Mouse (Mus musculus) retina, postnatal 1 day (tissue): ENCODE results near the gene Pcyt2.
"Not testable (repeated sequence)": the region's sequence is repeated elsewhere in the genome, so short reads cannot be mapped to it uniquely, and the experiment has no call there.

Source experiments
- DNase-seq: peaks from one replicate; pipeline ENCODE4 v3.0.0-alpha.2; 2012

The Pcyt2 gene

DNA sequence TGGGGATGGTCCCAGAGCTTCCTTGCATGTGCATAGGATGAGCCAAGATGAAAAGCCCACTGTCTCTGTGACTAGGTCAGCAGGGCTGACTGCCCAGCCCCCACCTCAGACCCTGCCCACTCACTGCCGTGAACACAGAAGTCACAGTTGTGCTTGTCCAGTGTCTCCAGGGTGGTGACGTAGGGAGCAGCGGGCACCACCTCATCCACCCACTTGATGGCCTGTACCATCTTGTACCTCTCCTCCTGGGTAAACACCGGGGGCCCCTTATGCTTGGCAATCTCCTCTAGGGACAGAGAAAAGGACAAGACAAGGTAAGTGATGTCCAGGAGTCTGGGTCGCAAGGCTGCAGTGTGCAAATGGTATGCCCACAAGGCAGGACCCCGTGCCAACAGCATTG is 2.6 kb downstream of the Pcyt2 start:
- DNase-seq = no peak

DNA sequence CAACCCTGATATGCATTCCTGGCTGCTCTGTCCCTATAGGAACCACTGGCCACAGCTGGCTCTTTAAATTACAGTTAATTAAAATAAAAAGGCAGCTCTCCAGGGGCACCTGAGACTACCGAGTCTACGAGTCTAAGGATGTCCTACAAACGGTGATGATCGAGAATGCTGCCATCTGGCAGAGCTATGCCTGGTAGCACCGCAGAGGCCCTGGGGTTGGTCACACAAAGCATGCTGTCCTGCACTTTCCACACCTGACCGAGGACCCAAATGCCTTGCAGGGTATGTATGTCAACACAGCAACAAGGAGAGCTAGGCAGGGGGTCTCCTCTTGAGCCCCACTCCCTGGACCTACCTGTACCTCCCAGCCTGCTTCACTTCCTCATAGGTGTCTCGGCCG is 3.8 kb downstream of the Pcyt2 start:
- no peak for DNase-seq

DNA sequence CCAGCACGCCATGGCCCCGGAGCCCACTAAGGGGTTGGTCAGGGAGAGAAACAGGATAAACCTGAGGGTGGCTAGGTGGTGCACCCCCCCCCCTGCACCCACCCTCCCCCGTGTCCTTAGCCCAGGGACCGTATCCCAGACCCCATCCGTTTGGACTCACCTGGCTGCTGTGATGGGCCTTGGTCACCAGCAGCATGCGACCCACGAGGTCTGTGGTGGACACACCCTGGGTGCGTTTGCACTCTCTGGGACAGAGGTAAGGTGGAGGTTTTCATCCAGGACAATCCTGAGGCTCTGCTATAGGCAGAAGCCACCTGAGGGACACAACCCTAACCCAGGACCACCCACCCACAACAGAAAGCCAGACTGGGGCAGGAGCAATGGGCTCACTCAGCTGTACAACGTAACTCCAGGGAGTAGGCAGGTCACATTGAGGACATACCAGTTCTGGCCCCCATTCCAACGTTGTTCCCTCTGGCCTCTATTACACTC is 4.2 kb downstream of the Pcyt2 start:
- DNase-seq = no peak

DNA sequence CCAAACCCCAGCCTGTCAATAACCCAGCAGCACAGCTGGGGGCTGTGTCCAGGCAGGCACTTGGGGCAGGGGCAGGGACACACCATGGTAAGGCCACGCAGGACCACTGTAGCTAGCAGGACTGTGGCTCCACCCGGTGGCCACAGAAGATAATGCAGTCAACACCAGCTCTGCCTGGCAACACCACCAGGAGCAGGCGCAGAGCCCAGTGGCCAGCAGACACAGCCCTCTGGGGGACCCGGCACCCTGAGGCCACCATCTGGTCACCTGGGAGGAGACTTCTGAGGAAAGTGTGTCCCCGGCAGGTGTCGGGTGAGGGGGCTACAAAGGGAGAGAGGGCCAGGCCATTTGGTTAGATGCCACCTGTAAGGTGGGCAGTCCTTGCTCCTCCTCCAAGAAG is 5.0 kb downstream of the Pcyt2 start:
- peak; percentile 78 for DNase-seq

DNA sequence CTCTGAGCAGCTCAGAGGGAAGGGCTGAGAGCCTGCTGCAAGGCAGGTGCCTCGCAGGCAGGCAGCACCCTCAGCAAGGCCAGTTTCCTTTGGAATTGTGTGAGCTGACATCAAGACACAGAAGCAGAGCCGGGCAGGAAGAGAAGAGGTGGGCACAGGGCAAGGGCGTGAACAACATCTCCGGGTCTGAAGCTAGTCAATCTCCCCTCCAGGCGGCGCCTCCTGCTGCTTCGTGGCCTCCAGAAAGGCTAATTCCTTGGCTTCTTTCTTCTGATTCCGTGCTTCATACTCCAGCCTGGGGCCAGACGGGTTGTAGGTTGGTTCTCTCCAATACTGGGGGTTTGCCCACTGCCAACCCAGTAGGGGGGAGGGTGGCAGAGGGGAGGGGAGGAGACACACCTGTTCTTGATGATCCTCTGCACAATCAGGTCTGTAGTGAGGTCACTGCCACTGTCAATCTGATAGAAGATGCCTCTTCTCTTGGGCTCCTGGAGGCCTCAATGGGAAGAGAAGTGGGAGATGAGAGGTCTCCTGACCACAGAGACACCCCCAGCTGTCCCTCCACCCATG is 7.2 kb downstream of the Pcyt2 start:
- DNase-seq = no peak

DNA sequence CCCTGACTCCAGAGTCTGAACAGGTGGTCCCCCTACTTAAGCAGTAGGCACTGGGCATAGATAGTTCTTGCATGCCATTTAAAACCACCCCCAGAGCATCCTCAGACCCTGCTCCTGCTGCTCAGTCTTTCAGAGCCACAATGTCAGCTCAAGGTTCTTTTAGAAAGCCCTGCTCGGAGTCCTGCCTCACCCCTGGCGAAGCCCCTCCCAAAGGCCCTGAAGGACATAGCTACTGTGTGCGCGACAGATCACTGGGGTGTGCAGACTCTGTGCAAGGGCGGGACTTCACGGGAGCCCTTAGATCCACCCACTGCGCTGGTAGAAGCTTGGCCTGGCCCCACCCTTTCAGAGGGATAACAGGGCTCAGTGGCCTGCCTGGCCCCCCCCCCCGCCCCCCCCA is 8.5 kb downstream of the Pcyt2 start:
- peak; percentile 14 for DNase-seq

DNA sequence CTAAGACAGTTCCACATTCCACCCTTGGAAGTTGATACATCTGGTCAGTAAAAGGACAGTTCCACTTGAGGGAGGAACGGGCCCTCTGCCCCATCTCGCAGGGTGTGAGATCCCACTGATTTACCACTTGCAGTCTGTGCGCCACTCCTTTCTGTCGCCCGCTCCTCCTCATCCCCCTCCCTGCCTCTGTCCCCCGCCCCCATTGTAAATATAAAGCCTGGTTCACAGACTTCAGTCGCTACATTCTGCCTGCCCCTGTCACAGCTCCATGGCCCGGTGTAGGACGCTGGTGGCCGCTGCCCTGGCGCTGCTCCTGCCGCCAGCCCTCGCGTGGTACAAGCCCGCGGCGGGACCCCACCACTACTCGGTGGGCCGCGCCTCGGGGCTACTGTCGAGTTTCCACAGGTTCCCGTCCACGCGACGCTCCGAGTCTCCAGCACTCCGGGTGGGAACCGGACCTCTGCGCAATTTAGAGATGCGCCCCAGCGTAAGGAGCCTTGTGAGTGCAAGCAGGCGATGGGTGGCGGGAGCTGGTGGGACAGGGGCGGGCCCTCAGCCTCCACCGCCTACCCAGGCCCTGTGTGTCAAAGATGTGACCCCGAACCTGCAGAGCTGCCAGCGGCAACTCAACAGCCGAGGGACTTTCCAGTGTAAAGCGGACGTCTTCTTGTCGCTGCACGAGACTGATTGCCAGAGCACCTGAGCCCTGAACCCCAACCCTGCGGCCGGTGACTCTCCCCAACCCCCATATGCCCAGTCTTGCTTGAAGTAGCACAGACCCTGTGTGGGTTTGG is 9.3 kb downstream of the Pcyt2 start, which contains the start of gene Npb:
Npb (plus strand) TSS at position 237 of the 794 bp plus-strand sequence.
- DNase-seq = peak; percentile 21

DNA sequence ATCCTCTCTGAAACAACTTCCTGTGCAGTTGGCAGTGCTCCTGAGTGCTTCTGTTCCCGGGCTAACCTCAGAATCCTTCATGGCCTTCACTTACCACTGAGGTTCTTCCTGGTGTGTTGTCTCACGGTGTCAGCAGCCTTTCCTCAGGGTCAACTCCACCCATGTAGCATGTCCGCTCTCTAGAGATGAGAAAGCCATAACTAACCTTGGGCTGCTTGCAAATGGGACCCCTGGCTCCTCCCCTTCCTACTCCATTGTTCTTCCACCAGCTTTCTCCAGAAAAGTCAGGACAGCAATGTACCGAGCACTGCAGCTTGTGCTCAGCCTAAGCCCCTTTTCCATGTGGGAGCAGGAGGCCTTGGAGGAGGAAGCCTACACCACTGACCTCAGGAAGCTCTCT is 11.0 kb downstream of the Pcyt2 start:
- DNase-seq = no peak

DNA sequence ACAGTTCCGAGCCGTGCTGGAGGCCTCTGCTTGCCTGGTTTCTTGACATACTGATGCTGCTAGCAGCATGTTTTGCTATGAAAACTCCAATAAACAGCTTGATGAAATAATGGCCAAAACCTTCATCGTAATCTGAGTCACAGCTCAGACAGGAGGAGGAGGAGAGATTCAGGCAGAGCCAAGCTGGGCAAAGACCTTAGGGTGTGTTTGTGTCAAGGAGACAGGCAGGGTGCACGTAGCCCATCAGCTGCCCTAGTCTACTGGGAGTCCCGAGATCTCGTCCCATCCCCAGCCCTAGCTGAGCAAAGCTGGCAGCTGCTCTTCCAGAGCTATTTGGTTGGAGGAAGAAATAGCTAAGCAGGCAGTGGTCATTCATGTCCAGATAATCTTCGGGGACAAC is 12.1 kb downstream of the Pcyt2 start:
- DNase-seq = no peak

DNA sequence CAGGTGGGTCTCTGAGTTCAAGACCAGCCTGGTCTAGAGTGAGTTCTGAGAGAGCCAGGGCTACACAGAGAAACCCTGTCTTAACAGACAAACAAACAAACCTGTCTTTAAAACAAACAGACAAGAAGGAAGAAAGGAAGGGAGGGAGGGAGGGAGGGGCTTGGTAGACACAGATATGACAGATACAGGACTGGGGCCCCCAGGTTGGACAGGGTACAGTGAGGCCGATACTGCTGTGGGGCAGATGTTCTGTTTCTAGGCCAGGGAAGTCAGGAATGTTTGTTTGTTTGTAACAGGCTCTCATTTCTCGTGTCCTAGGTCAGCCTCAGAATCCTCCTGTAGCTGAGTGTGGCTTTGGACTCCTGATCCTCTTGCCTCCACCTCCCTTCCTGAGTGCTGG is 14.2 kb downstream of the Pcyt2 start:
- DNase-seq = no peak

DNA sequence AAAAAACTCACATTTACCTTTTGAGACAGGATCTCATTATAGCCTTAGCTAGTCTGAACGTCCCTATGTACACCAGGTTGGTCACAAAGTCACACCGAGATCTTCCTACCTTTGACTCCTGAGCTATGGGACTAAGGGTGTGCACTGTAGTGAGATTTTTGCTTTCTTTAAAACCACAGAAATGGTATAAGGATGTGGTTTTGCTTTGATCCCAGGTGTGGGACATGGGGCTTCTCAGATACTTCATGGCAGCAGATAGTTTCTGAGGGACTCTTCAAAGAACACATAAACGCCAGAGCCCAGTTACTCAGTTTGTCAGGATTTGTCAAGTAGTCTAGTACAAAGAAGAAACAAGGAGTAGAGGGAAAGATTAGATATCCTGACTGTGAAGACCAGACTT is 17.0 kb downstream of the Pcyt2 start:
- DNase-seq = no peak

DNA sequence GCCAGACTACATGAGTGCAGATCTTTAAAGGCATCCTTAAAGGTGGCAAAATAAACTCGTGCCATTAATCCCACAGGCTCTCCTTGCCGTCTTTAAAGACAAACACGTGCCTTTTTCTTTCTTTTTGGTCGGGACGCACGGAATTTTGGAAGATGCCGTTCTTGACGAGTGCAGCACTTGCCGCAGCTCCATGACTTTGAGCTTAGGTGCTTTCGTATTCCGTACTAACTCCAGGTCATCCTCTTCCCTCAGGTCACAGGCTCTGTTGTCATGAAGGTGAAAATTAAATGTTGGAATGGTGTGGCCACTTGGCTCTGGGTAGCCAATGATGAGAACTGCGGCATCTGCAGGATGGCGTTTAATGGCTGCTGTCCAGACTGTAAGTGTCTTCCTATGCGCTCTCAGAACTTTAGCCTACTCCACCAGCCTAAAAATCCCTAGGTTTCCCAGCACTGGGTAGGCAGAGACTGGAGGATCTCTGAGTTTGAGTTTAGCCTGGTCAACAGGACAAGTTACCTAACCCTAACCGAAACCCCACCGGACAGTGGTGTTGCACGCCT is 18.7 kb downstream of the Pcyt2 start:
- no peak for DNase-seq

DNA sequence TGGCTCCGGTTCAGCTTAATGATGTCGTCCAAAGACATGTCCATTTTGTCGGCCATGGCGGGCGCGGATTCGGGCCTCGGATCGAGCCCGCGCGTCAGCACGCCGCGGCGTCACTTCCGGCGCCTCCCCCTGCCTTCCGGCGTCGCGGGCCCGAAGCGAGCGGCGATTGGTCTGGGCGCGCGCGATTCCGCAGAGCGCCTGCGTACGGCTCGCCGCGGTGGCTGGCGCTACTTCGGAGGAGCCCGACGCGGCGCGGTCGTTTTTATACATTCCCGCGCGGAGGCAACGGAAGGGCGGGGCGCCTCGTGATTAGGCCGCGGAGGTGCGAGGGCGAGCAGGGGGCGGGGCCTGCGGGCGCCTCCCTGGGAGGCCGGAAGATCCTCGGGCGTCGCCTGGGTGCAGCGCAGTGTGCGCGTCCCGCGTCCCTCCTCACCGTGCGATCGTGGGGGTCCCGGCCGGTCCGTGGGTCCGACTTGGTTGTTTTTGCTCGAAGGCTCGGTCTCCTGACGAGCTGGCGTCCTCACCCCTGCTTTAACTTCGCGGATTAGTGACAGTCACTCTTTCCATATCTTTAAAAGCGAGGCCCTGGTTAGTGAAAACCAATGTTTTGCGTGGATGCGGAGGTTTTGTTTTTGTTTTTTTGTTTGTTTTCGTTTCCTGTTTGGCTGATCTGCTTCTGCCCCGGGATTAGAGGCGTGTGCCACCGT is 19.3 kb downstream of the Pcyt2 start, which contains the start of the genes Alyref and Anapc11:
Alyref (minus strand) TSS at position 83 of the 707 bp plus-strand sequence.
Anapc11 (plus strand) TSS at position 139 of the 707 bp plus-strand sequence.
- DNase-seq = peak; percentile 98

DNA sequence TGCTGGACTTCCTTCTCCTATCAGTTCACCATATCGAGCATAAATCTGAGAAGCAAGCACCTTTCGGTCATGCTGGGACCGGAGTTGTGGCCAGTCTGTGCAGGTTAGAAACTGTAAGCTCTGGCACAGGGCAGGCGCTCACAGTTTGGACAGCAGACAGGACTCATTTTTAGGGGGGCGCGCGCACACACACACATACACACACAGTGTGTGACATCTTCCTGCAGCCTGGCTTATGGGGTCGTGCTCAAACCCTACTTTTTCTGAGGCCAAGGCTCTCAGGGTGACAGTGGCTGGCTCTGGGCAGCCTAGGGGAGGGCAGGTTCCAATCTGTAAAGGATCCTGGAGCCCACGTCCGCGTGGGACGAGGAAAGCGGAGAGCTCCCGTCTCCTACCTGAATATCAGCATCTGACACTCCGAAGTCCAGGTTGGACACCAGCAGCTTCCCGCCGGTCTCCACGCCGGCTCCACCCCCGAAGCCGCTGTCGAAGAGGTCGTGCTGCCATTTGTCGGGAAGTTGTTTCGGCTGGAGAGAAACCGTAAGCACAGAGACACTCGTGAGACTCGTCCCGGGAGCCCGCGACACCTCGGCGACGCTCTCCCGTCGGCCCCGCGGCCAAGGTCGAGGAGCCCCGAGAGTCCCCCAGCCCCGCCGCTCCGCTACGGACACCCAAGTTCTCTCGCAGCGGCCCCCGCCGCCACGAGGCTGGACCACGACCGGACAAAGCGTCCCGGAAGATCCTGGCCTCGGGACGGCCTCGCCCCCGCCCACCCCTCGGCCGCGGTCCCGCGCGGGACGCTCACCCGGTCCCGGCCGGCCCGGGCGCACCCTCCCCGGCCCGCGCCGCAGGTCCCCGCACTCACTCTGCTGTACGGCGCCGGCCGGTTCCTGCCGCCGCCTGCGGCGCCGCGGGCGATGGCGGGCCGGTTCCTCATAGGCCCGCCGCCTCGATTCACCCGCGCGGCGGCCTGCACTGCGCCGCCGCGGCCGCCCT is 20.2 kb downstream of the Pcyt2 start:
- DNase-seq = no peak

DNA sequence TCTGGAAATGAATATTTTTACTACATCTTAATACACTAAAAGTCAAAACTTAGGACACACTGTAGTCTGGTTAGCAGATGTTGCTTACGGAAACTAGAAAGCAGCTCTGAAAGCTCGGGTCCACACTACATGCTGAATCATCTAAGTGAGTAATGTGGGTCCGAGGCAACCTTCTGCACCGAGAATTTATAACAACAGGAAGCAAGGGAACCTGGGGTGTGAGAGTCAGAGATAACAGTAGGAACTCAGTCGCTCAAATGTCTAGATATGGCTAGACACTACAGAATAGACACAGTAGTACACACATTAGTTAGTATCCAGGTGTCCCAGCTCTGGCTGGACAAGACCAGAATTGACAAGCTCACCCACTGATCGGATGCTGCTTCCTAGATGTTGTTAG is 29.2 kb downstream of the Pcyt2 start:
- DNase-seq = no peak

DNA sequence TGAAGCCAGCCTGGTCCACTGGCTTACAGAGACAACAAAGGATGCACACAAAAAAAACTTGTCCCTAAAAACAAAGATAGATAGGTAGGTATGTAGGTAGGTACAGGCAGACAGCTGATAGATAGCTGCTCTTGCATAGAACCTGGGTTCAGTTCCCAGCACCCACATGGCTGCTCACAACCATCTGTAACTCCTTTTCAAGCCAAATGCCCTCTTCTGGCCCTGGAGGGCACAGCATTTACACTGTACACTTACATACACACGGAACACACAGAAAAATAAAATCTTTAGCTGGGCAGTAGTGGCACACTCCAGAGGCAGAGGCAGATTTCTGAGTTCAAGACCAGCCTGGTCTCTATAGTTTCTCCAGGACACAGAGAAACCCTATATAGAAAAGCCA is 33.8 kb downstream of the Pcyt2 start:
- no peak for DNase-seq

DNA sequence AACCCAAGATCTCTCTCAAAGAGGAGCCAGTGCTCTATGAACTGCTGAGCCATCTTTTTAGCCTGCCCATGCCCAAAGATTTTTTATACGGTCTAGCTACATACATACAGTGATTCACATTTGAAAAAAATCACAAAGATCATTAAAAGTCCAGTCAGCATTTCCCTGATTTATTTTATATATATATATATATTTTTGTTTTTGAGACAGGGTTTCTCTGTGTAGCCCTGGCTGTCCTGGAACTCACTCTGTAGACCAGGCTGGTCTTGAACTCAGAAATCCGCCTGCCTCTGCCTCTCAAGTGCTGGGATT is 34.8 kb downstream of the Pcyt2 start:
- not testable (repeated sequence) for DNase-seq

DNA sequence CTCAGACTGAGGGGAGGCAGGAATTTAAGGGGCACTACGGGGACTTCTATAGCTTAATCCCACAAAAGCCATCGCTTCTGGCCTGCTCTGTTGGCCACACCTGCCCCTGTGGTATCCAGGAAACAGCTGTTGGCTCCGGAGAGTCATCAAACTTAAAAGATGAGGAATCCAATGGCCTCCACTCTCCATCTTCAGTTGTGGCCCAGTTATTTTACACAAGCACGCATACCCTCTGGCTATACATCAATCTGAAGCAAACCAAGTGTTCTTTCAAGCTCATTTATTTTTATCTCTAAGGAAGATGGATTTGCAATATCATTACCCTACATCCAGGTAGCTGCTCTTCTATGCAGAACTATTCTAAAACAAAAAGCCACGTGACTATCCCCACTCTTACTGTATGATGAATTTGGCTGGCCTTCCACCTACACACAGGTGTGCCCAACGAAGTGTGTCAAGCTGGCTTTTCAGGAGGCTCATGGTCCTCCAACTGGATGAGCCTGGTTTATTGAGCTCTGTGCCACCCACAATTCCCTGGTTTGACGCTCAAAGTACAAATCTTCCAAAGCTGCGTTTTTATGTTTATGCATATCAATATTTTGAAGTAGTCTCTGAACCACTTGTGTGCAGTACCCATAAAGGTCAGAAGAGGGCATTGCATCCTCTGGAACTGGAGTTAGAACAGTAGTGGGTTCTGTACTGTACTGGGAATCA is 35.3 kb downstream of the Pcyt2 start:
- DNase-seq = peak; percentile 48

DNA sequence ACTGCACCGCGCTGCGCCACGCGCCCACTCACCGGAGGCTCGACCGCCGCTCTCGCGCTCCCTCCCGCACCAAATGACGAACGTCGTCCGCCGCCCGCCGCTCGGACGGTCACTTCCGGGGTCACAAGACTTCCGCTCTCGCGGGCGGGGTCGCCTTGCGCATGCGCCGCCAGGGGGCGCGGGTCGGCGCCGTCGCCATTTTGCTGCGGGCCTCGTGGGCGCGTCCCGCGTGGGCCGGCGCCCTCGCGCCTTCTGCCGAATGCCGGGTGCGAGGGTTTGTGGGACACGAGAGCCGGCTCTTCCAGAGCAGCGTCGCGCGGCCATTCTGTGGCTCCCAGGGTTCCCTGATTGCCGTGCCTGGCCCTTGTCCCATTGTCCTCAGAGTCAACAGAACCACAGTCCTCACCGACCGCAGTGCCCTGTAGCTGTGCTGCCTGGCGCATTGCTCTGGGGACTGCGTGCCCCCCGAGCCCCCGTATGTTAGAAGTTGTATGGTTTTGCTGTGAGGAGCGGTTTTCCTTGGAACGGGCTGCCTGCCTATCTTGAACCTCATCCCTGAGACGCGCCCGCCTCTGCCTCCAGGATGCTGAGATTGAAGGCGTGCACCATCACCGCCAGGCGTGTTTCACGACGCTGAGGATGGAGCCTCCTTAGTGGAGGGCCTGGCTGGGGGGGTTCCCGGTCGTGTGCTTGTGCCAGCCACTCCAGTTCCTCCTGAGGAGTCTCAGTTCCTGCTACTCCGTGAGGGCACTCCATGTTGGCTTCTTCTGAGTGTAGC is 36.1 kb downstream of the Pcyt2 start, which contains the start of gene Arhgdia:
Arhgdia (minus strand) TSS at position 135 of the 778 bp plus-strand sequence.
- DNase-seq = peak; percentile 94

DNA sequence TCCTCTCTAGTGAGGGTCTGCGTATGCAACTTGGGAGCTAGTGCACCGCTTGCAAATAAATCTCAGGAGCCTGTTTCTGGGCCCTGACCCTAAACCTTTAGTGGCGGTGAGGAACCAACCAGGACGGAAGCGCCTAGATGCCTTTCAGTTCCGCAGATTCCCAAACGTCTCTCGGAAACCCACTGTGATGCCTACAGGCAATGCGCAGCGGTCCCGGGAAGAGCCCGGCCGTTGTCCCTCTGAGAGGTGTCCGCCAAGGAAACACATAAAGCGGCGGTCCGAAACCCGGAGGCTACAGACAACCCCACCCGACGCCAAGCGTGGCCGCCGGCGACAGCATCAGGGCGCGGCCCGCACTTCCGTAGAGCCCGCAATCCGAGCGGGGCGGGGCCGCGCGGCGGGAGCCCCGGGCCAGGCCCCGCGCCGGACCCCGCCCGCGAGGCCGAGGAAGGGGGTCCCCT is 36.8 kb downstream of the Pcyt2 start:
- peak; percentile 45 for DNase-seq

DNA sequence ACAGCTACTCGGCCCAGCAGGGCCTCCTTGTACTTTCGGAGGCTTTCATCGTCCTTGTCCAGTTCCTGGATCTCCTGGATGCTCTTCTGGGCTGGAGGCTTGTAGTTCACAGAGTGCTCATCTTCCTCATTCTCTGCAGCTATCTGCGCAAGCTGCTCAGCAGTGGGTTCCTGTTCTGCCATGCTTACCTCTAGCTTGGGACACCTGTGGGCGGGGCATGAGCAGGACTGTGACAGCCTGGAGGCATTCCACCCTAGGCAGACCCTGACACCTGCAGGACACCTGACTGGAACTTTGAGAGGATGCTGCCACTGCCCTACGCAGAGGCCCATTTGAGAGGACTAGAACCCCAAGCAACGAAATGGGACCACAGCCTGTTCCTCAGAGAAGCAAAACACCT is 37.5 kb downstream of the Pcyt2 start:
- DNase-seq = no peak
